Mouse (Mus musculus): ENCODE measurements around the gene Phf2. TPM values are rescaled to one million over a fixed set of nuclear protein-coding genes. Genes with fewer than 3 reads are reported as not detected.

Gene Phf2
- polyA plus RNA-seq, 2 experiments = 2.3 to 5.0 TPM

DNA sequence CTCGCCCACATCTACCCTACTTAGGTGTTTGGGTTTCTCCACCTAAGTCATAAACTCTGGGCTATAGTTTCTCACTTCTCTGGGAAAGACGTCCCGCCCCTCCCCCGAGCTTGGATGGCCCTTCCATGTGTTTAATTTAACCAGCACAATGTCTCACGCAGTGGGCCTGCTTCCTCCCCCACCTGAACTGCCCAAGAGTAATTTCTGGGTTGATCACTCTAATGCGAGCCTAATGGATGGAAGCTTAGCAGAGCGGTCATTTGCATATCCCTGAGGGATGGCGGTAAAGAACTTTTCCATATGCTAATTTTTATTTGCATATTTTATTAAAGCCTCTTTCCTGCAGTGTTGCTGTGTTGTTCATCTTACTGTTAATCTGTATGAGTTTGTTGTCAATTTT, 86.8 kb downstream of the Phf2 start:
- Histone ChIP-seq H3K4me2 (ENCODE audit: low read depth) (no peak overlapping the region), H3K9me3 (ENCODE audit: control insufficient read depth, low read length) (no peaks in the 10 kb centered on the region), H3K9ac (replicated peaks) (no peak overlapping the region), H3K4me3 (ENCODE audit: insufficient read depth in 1 of 2, low read depth in 2 of 2, low read length in 2 of 2) (no peak overlapping the region), H3K4me1 (replicated peaks; ENCODE audit: control insufficient read depth in 2 of 2, insufficient read depth in 2 of 2, low read length in 1 of 2) (no peaks in the 10 kb centered on the region), H3K27me3 (ENCODE audit: control insufficient read depth, insufficient read depth, low read length) (no peaks in the 10 kb centered on the region), H3K27ac (no peak overlapping the region), H3K36me3 (replicated peaks; ENCODE audit: control insufficient read depth, insufficient read depth, low read depth) (no peaks in the 10 kb centered on the region)
- TF ChIP-seq EP300 (IDR thresholded peaks at IDR 0.05; ENCODE audit: low read depth) (no peak), CTCF (IDR thresholded peaks at IDR 0.05; ENCODE audit: low read depth) (no peak)
- WGBS (ENCODE audit: insufficient replicate concordance) = 46% methylated on average over 8 of the region's 8 CpGs
- DNase-seq (ENCODE audit: low read depth in 3 of 3, low spot score in 3 of 3) (no peak), ATAC-seq (ENCODE audit: insufficient read depth) (no peak)

DNA sequence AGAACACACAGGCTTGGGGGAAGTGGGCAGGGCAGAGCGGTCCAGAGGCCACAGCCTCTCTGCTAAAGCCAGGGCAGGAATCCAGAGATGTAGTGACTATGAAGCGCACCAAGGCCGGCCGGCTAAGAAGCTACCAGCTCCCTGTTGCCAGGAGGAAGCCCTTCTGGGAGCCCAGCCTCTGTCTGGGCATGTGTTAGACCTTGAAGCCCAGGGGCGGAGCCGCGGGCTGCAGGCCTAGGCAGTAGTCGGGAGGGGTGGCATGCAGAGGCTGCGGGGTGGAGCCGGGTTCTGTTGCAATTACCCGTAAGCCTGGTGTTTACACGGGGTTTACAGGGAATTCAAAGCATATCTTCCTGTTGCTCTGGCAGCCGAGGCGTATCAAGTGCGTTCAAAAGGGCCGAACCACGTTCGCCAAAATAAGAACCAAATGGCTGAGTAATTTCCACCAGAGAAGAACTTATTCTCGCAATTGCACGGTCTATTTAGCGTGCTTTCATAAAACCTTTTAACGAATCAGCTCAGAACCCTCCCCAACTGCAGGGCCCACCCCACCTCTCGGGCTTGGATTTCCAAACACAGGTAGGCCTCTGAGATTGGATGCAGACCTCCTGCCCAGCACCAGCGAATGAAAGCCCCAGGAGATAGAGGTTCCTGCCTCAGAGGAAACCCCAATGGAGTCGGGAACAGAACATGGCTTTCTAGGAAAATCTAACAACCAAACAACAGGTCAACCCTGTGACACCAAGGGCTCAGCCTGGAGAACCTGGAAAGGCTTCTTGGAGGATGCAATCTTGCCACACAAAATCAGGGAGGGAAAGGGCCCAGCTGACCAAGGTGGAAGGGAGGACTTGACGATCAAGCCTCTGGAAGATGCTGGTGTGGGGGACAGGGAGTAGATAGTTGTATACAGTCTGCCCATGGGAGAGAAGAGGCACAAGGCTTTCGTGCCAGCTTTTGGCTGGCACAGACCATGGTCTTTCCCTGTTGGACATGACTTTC, 87.9 kb downstream of the Phf2 start:
- Histone ChIP-seq H3K36me3 (replicated peaks; ENCODE audit: control insufficient read depth, insufficient read depth, low read depth) (no peaks in the 10 kb centered on the region), H3K9ac (replicated peaks) (no peak overlapping the region), H3K27ac (no peak overlapping the region), H3K4me1 (replicated peaks; ENCODE audit: control insufficient read depth in 2 of 2, insufficient read depth in 2 of 2, low read length in 1 of 2) (no peaks in the 10 kb centered on the region), H3K9me3 (ENCODE audit: control insufficient read depth, low read length) (no peaks in the 10 kb centered on the region), H3K4me3 (ENCODE audit: insufficient read depth in 1 of 2, low read depth in 2 of 2, low read length in 2 of 2) (no peak overlapping the region), H3K4me2 (ENCODE audit: low read depth) (no peak overlapping the region), H3K27me3 (ENCODE audit: control insufficient read depth, insufficient read depth, low read length) (no peaks in the 10 kb centered on the region)
- WGBS (ENCODE audit: insufficient replicate concordance) = 36% methylated on average over 27 of the region's 27 CpGs
- TF ChIP-seq CTCF (IDR thresholded peaks at IDR 0.05; ENCODE audit: low read depth) = no peak
- no peak for TF ChIP-seq EP300 (IDR thresholded peaks at IDR 0.05; ENCODE audit: low read depth)
- DNase-seq (ENCODE audit: low read depth in 3 of 3, low spot score in 3 of 3) (peak in 1 of 3 experiments; percentile 9), ATAC-seq (ENCODE audit: insufficient read depth) (no peak)

DNA sequence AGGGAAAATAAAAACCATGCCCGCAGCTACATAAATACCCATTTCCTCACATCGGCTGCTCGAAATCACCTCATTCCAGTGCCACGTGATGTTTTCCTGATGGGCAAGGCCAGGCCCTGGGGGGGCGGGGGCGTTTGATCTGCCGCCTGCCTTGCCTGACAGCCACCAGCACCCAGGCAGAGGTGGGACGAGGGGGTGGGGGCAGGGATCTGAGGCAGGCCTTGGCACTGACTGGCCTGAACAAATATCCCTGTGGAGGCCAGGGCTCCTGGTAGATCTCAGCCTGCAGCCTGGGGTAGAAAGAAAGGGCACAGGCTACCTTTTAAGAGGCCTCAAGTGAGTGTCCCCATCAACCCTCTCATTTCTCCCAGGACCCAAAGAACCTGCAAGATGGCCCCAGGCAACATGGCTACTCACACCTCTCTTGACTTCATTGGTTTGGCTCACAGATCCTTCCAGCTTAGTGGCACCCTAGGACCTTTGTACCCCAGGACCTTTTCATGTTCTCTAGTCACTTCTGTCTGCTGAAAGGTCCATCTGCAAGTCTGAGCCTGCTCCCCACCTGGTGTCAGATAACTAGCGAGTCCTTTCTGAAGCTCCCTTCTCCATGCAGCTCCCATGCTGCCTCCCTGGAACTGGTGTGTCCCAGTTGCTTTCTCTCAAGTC, 90.4 kb downstream of the Phf2 start:
- H3K27me3 ChIP-seq (ENCODE audit: control insufficient read depth, insufficient read depth, low read length) = no peaks in the 10 kb centered on the region
- H3K4me2 ChIP-seq (ENCODE audit: low read depth) = no peak overlapping the region
- H3K27ac ChIP-seq = no peak overlapping the region
- no peak overlapping the region for H3K4me3 ChIP-seq (ENCODE audit: insufficient read depth in 1 of 2, low read depth in 2 of 2, low read length in 2 of 2)
- H3K9ac ChIP-seq (replicated peaks) = no peak overlapping the region
- DNase-seq (ENCODE audit: low read depth in 3 of 3, low spot score in 3 of 3) = no peak
- no peak for ATAC-seq (ENCODE audit: insufficient read depth)
- no peak for TF ChIP-seq CTCF (IDR thresholded peaks at IDR 0.05; ENCODE audit: low read depth)
- TF ChIP-seq EP300 (IDR thresholded peaks at IDR 0.05; ENCODE audit: low read depth) = no peak
- WGBS (ENCODE audit: insufficient replicate concordance) = 48% methylated on average over 9 of the region's 9 CpGs
- H3K4me1 ChIP-seq (replicated peaks; ENCODE audit: control insufficient read depth in 2 of 2, insufficient read depth in 2 of 2, low read length in 1 of 2) = no peaks in the 10 kb centered on the region
- H3K36me3 ChIP-seq (replicated peaks; ENCODE audit: control insufficient read depth, insufficient read depth, low read depth) = no peaks in the 10 kb centered on the region
- no peaks in the 10 kb centered on the region for H3K9me3 ChIP-seq (ENCODE audit: control insufficient read depth, low read length)

DNA sequence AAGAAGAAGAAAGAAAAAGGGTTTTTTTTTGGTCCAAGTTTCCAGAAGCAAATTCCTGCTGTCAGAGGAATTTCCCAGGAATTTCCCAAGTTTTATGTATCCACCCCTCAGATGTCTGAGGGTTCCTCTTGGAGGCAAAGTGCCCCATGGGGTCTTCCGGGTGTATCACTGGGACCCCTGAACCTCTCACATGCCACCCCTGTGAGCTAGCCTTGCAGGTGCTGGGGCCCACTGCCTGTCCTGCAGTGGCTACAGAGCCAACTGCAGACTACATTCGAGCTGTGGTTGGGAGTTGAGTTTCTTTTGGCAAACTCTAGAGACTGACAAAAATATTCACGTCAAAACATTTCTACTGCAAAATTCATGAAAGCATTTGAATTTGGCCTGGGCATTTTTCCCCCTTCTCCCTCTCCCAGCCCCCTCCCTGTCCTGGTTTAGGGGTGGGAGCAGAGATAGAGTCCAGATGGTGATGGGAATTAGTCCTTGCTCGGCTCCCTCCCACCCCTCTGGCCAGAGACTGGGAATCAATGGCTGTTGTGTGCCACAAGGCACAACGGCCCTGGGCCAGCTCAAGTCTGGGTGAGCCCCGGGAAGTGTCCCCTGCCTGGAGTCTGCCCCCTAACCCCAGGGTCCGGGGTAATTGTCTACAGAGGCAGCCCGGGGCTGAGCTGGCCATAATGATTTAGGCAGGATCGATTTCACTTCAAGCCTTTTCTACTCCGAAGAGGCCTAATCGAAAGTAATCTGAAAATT, 91.2 kb downstream of the Phf2 start:
- ATAC-seq (ENCODE audit: insufficient read depth) (no peak), DNase-seq (ENCODE audit: low read depth in 3 of 3, low spot score in 3 of 3) (no peak)
- H3K4me3 ChIP-seq (ENCODE audit: insufficient read depth in 1 of 2, low read depth in 2 of 2, low read length in 2 of 2) = no peak overlapping the region
- WGBS (ENCODE audit: insufficient replicate concordance) = 40% methylated on average over 11 of the region's 11 CpGs
- no peaks in the 10 kb centered on the region for H3K36me3 ChIP-seq (replicated peaks; ENCODE audit: control insufficient read depth, insufficient read depth, low read depth)
- TF ChIP-seq EP300 (IDR thresholded peaks at IDR 0.05; ENCODE audit: low read depth) (no peak), CTCF (IDR thresholded peaks at IDR 0.05; ENCODE audit: low read depth) (no peak)
- no peak overlapping the region for H3K9ac ChIP-seq (replicated peaks)
- H3K4me1 ChIP-seq (replicated peaks; ENCODE audit: control insufficient read depth in 2 of 2, insufficient read depth in 2 of 2, low read length in 1 of 2) = no peaks in the 10 kb centered on the region
- no peak overlapping the region for H3K4me2 ChIP-seq (ENCODE audit: low read depth)
- H3K9me3 ChIP-seq (ENCODE audit: control insufficient read depth, low read length) = no peaks in the 10 kb centered on the region
- no peaks in the 10 kb centered on the region for H3K27me3 ChIP-seq (ENCODE audit: control insufficient read depth, insufficient read depth, low read length)
- H3K27ac ChIP-seq = no peak overlapping the region
